Mouse (Mus musculus) monocyte, adult 5-6 weeks (primary cell): ENCODE results near the gene Tmem236. TPM values are rescaled to one million over a fixed set of nuclear protein-coding genes. Genes with fewer than 3 reads are reported as not detected.
"Not testable (repeated sequence)": the region's sequence is repeated elsewhere in the genome, so short reads cannot be mapped to it uniquely, and the experiment has no call there.

Experiments
- ATAC-seq: fragments of 153-309, 156-312 bp; replicated peaks from 2 replicates; pipeline ENCODE4 v1.8.0; 2017; ENCODE audit warnings: mild to moderate bottlenecking; ENCODE audit not compliant: low TSS enrichment, insufficient number of reproducible peaks, severe bottlenecking, poor library complexity, low FRiP score
- total RNA-seq: library from RNA; stranded (forward); fragments of 200-1000, 200-491, 200-594 nt; gene quantifications from 3 replicates; pipeline ENCODE4 v1.2.3, GENCODE M21; 2017

Tmem236 gene
- total RNA-seq, 1 experiment from 2014 or later, result not detected

DNA sequence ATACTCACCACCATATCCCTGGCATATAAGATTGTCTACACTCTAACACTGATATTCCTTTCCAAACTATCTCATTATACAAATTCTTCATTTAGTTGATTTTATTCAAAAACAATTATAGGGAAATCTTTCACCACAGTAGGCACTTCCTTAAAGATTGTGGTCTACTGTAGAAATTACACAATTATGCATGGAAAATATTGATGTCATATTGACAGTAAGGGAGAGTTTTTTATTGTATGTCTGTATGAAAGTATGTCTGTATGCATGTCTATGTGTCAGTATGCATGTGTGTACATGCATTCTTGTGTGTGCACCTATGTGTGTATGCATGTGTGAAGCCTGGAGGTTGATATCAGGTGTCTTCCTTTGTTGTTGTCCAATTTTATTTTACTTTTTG, 10.1 kb downstream of the Tmem236 start:
- no peak for ATAC-seq

DNA sequence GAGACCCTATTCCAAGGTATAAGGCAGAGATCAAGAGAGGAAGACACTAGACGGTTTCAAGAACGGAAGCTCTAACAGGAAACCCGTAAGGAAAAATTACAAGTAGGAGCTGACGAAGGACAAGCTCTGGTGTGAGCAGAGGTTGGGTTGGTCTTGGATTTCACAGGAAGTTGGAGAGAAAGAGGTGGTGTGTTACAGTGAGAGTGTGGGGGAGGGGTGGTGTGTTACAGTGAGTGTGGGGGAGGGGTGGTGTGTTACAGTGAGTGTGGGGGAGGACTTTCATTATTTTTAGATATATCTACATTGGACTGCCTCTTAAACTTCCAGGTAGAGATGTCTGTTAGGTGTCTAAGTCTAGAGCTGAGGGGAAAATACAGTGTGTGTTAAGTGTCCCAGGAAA, 16.4 kb downstream of the Tmem236 start:
- ATAC-seq, result no peak

GRCm38 (mm10) chr2:14191601-14192000, 17.3 kb downstream of the Tmem236 start:
- ATAC-seq, result no peak

GRCm38 (mm10) chr2:14192046-14192445, 17.7 kb downstream of the Tmem236 start:
- peak; percentile 95 for ATAC-seq

DNA sequence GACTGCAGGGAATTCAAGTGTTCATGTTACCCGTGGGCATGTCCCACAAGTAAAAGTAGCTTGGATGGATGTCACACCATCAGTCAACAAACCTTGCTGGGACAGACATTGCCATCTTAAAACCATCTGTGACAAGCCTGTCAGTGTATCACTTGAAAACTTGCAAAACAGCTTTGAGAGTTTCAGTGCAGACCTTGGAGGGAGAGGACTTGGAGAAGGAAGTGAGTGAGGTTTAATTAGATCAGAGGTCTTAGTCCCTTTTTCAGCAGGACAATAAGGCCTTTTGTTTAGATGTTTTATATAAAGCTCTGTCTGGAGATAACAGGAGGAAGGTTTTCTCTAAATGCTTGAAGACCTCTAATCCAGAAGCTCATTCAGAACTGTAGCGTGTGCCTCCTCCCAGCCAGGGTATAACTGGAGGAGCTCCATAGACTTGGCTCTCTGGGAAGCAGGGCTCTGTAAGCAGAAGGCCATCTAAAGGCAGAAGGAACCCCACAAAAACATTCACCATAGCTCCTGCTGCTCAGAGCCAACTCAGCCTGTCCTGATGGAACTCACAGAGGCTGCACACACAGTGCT, 24.1 kb downstream of the Tmem236 start:
- not testable (repeated sequence) for ATAC-seq

DNA sequence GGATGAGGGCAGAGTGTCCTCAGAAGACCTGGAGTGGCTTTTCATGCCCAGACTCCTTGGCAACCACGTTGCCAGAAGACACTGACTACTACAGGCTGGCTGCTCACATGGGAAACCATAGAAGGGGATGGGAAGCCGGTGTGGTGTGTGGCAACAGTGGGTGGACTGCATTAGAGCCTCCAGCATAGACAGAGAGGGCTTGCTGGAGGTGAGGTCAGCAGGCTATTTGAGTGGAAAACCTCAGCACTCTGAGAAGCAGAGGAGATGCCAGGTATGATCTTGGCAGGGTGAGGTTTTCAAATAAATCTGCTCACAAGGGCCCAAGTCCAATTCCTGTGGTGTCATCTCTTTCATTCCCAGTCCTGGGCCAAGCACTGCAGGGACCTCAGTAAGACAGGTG, 25.3 kb downstream of the Tmem236 start:
- no peak for ATAC-seq

GRCm38 (mm10) chr2:14200879-14201445, 26.6 kb downstream of the Tmem236 start:
- not testable (repeated sequence) for ATAC-seq

DNA sequence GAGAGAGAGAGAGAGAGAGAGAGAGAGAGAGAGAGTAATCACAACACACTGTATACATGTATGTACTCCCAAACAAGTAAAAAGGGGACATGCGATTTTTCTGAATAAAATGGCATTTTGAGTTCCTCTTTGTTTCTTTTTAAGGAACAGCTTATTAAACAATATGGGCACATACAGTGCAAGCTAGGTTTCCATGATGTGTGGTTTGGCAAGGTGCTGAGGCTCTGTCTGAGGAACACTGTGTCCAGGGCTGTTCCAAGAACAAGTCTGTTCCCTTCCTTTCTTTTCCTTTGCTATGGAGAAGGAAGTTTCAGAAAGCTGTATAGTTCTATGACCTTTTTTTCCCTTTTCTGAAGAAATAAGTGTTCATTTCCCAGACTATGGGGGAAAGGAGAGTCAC, 30.0 kb downstream of the Tmem236 start:
- no peak for ATAC-seq

DNA sequence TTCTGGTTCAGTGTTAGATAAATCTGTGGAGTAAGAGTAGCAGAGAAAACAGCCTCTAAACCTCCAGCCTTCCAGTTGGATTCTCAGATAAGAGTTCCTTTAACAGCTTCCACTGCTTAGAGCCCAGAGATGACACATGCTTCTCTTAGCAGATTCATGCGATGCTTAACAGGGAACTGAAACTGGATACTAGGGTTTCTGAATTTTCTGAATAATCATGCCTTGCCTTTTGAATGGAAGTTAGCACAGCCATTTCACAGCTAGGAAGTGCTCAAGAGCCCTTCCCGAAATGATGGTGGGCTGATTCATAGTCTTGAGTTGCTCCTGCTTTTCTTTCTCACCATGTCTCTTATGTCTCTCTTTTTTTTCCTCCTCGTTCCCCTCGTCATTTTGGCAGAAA, 32.5 kb downstream of the Tmem236 start:
- ATAC-seq, result peak; percentile 82

DNA sequence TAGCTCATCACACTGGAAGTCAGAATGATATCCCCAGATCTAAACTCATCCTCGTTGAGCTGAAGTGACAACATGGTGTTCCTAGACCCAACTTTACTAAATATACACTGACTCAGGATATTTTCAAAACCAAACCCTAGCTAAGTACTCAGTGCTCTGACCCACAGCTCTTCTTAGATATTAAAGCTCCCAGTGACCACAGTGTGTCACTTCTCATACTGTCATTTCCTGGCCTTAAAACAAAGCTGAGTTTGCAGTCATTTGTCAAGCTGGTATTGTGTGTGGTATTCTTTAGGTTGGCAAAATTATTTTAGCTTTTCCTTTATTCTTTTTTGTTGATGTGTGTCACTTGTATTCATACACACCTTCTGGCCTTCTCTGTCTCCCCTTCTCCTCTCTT, 36.4 kb downstream of the Tmem236 start:
- no peak for ATAC-seq

GRCm38 (mm10) chr2:14211606-14212005, 37.3 kb downstream of the Tmem236 start:
- ATAC-seq, result no peak

- no peak for ATAC-seq
Observed at GRCm38 (mm10) chr2:14214764-14215163, 40.4 kb downstream of the Tmem236 start.

DNA sequence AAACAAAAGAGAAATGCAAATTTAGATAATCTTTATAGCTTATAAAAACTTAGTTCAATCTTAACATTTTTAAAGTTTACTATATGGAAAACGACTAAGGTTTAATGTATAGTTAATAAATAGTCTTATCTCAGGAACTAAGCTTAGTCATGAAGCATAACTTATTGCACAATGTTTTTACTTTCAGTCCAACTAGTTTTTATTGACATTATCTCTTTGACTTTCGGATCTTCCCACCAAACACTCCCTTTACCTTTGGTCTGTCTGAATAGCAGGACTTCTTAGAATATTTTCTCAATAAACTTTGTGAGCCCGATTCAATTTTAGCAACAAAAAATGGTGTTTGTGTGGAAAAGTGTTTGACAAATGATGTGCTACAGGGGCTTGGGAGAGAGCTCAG, 42.3 kb downstream of the Tmem236 start:
- no peak for ATAC-seq

GRCm38 (mm10) chr2:14218126-14218525, 43.8 kb downstream of the Tmem236 start:
- no peak for ATAC-seq

DNA sequence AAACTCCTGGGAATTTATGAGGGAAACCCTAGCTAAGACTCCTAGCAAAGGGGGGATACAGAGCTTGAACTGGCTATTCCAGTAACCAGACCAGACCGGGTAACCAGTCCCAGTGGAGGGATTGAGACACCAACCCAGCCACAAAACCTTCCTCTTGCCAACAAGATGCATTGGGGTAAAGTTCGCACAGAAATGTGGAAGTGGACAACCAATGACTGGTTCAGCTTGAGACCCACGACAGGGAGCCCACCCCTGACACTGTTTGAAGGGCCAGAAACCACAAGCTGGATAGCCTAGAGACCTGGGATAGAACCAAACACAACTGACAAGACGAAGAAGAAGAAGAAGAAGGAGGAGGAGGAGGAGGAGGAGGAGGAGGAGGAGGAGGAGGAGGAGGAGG, 50.1 kb downstream of the Tmem236 start:
- ATAC-seq, result 0 out of 2 replicates have a peak, but pooled peaks have one; percentile 43

DNA sequence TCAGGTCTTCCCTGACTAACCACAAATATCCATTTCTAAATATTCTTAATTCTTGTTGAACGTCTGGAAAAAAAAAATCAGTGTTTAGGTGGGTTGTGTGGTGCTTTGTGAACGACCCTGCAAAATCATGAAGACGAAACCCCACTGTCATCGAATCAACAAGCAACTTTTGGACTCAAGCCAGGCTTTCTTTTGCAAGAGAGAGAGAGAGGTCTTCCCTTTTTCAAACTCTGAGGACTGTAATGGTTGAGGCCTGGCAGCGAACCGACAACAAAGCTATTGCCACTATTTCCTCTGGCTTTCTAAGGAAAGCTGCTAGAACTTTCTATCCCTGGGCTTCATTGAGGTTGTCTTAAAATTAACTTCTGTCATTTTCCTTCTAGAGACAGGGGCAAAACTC, 54.2 kb downstream of the Tmem236 start:
- ATAC-seq, result no peak

DNA sequence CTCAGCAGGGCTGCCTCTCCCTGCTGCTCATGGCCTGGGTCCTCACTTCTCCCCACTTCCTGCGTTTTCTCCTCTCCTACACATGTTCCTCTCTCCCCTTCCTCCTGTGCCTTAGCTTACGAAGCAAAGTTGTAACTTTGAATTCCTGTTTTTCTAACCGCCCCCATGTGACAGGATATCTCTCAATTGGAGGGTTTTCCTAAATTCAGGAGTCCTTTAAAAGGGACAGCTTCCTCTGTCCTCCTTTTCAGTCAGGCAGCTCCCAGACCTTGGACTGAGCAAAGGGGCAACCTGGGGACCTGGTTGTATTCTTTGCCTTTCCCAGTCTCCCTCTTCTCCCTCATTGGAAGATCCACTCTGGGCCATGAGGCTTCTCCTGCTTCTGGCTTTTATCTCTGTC, 54.8 kb downstream of the Tmem236 start, which contains the start of gene Mrc1:
Gene Mrc1 (plus strand): TSS at position 244 of the 400 bp plus-strand sequence.
- ATAC-seq, result no peak

DNA sequence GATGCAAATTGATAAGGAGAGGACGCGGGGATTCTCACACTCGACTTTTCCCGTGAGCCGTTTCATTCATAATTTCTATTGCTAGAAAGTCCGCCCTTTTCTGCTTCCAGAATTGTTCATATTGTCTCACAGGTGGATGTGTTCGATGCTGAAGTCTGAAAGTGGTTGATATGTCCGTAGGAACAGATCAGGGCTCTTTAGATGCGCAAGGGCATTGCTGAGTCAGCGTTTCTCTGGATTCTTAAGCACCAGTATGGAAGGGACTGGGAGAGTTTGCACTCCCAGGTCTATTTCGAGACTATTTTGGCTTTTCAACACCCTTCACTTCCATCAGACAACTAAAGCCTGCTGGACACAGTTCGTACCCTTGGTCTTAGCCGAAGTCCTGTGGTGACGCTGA, 55.7 kb downstream of the Tmem236 start:
- no peak for ATAC-seq

- no peak for ATAC-seq
Observed at GRCm38 (mm10) chr2:14232897-14233296, 58.6 kb downstream of the Tmem236 start.

GRCm38 (mm10) chr2:14233983-14234382, 59.7 kb downstream of the Tmem236 start:
- no peak for ATAC-seq

- no peak for ATAC-seq
Observed at GRCm38 (mm10) chr2:14235319-14235718, 61.0 kb downstream of the Tmem236 start.
